Mouse (Mus musculus) adipose tissue, adult 10 weeks (tissue): Measurements from ENCODE around the gene Trim40. TPM values are rescaled to one million over a fixed set of nuclear protein-coding genes. Genes with fewer than 3 reads are reported as not detected.

Experiments used
- polyA plus RNA-seq: library from polyadenylated mRNA; stranded (reverse); fragments of 350-450 nt; fragmentation: Illumina TruSeq; extraction: RNeasy Lipid Tissue Mini Kit (QIAGEN cat#74804); gene quantifications from one replicate; pipeline ENCODE4 v1.2.3, GENCODE M21; 2014; ENCODE audit warnings: low read depth, low replicate concordance

The Trim40 gene
- polyA plus RNA-seq: not detected

DNA sequence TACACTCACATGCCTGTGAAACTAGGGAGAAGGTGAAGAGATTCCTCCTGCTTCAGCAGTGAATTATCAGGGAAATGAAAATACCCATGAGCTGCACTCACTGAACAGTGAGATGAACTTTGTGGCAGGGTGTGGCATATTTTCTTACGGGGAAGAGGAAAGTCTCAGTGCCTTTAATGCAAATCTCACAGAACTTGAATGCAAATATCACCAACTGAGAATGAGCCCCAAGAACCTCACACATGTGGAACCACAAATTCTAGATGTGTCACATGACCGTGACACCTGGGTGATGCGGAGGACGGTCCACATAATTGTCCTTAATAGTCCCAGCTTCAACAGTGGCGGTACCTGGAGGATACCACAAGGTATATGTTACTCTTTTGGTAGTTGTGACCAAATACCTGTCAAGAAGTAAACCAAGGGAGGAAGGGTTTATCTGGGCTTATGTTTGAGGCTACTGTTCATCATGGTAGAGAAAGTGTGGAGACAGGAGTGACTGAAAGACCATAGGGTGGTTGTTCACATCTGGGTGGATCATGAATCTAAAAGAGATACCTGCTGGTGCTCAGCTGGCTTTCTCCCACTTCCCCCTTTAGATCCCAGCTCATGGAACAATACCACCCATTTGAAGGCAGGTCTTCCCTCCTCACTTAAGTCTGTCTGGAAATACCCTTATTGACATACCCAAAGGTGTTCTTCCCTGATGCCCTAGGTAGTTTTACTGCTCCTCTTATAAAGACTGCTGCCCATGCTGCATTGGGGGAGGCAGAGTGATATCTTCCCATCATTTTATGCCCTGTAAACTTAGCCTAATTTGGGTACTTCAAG lies at the start of gene Trim40:
Gene Trim40, minus strand, starts transcription at position 51 of the 831 bp plus-strand sequence.

DNA sequence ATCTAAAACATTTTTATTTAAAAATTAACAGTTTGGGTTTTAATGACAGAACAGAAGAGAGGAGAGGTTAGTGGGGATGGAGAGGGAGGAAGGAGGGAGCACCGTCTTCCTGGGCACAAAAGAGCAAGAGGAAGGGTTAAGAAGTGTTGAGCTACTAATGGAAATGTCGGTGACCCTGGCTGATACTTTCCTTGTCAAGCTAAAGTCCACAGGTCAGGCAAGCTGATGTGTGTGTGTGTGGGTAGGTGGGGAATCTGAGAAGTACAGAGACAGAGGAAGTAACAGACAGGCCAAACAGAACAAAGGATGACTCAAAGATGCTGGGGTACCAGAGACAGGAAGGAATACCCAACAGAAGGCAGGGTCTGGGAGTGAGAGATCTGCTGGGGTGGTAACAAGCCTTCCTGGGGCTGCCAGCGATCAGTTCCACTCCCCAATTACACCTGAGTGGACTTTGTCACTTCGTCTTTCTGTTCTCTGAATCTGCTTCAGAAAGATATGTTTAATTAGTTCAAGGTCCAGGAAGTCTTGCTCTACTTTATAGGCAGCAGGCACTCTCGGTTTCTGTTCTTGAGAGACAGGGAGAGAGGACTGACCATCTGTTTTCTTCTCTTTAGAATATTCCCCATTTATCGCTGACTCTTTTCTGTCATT lies 7.8 kb upstream of the Trim40 start, which contains the start of gene Trim31:
Gene Trim31, plus strand, starts transcription at position 567 of the 654 bp plus-strand sequence.

DNA sequence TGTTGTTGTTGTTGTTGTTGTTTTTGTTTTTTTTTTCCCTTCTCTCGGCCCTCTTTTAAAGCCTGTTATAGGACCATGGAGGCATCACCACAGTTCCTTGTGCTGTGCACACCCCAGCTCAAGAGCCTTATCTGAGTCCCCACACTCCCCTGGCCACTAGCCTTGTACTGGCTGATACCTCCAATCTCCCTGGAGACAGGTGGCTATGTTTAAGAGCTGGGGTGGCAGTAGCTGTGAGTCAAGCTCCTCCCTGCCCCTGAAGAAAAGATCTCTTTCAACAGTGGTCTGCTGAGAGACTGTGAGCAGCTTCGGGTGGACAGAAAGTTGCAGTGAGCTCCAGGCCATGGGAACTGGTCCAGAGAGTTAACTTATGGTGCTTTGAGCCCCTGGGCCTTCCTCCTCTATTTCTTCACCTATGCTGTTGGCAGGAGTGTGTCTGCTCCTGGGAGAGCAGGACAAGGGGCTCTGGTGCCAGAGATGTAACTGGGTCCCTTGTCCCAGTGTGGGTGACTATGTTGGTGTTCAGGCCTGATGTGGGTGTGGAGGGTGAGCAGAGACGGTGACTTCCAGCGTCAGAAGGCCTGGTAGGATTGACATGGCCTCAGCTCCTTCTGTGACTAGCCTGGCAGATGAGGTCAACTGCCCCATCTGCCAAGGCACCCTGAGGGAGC lies 20.5 kb downstream of the Trim40 start, which contains the start of gene Trim10:
Gene Trim10, plus strand, starts transcription at position 291 of the 671 bp plus-strand sequence.

DNA sequence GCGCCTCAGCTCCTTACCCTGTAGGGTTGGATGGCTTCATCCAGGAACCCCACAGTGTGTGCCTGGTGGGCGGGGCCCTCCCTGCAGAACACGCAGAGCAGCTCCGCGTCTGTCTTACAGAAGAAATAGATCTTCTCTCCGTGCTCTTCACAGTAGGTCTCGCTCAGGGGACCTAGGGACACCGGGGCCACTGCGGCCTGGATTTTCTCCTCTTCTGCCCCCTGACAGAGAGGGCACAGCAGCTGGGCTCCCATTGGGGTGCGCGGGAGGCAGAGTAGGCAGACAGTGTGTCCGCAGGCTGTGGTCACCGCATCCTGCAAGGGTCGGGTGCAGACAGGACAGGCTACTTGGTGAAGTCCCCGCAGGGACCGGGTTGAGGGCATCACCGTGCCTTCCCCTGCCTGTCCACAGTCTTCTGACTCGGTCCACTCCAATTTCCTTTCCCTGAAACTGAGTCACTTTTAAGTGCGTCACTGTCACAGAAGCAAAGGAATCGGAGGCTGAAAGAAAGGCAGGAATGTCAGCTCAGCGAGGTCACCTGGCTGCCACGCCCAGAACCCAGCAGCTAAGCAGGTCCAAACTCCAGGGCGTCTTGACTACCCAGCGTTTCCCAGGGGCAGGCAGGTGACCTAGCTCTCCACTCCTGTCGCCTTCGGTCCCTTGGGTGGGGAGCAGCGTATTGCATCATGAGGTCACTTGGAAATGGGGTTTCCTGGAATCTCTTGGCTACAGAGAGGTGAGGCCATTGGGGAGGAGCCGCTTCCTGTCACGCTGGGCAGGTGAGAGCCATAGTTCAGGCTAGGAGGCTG lies 23.0 kb downstream of the Trim40 start, which contains the start of gene Trim15:
Gene Trim15, minus strand, starts transcription at position 492 of the 809 bp plus-strand sequence.

DNA sequence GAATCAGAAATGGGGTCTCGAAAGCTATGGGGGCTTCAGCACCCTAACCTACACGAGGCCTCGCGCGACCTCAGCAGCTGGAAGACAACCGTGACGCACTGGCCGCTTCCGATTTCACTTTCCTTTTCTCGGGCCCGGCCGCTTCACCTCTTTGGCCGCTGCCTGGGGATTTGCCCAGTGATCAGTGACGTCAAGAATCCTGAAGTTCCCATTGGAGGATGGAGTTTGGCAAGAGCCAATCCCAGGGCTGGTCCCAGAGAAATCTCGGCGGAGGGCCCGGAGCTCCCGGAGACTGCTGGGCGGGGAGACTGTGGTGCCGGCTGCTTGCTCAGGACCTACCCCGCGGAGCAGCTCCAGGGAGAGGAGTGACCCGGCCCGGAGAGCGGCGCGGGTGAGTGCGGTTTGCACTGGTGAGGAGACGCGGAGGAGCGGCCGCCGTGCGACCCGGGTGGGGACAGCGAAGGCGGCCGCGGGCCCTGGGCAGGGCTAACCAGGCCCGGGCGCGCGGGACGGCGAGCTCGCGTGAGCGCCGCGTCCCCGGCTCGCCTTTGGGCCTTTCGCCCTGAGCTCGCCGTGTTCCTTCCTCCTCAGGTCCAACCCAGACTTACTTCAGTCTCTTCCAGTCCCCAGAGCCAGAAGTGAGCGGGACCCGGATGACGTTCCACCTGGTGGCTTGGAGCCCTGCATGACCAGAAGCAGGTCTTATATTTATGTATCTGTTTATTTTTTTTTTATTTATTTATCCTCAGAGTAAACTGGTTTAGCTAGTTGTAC lies 52.9 kb downstream of the Trim40 start, which contains the start of gene Trim26:
Gene Trim26, plus strand, starts transcription at position 261 of the 774 bp plus-strand sequence.

Other genes starting within 250 kb of the Trim40 start
- not detected for gene H2-M9, start 247.5 kb downstream of the Trim40 start, polyA plus RNA-seq
- not detected for gene H2-M1, start 217.9 kb downstream of the Trim40 start, polyA plus RNA-seq
- not detected for gene H2-M10.5, start 117.2 kb downstream of the Trim40 start, polyA plus RNA-seq
- not detected for gene H2-M10.6, start 78.0 kb downstream of the Trim40 start, polyA plus RNA-seq
- gene Trim26, start 53.0 kb downstream of the Trim40 start, polyA plus RNA-seq: 54.8 TPM
- not detected for gene Trim15, start 22.9 kb downstream of the Trim40 start, polyA plus RNA-seq
- 0.35 TPM for gene Trim10, start 20.5 kb downstream of the Trim40 start, polyA plus RNA-seq
- gene Trim31, start 8.0 kb upstream of the Trim40 start, polyA plus RNA-seq: 0.30 TPM
- 0.63 TPM for gene Rnf39, start 52.8 kb upstream of the Trim40 start, polyA plus RNA-seq
- 74.7 TPM for gene Ppp1r11, start 61.6 kb upstream of the Trim40 start, polyA plus RNA-seq
- 37.9 TPM for gene Znrd1, start 68.4 kb upstream of the Trim40 start, polyA plus RNA-seq
- 23.8 TPM for gene Znrd1as, start 68.5 kb upstream of the Trim40 start, polyA plus RNA-seq
- not detected for gene 2410137M14Rik, start 91.1 kb upstream of the Trim40 start, polyA plus RNA-seq
- 0.11 TPM for gene H2-M5, start 99.4 kb upstream of the Trim40 start, polyA plus RNA-seq
- 7.2 TPM for gene Zfp57, start 111.0 kb upstream of the Trim40 start, polyA plus RNA-seq
- gene Mog, start 133.3 kb upstream of the Trim40 start, polyA plus RNA-seq: not detected
- 23.9 TPM for gene Gabbr1, start 155.8 kb upstream of the Trim40 start, polyA plus RNA-seq
- not detected for gene Olfr90, start 198.4 kb upstream of the Trim40 start, polyA plus RNA-seq
- gene Olfr91, start 208.2 kb upstream of the Trim40 start, polyA plus RNA-seq: not detected
- not detected for gene Olfr92, start 230.0 kb upstream of the Trim40 start, polyA plus RNA-seq